Mouse (Mus musculus) G1E (cell line): ENCODE data around the gene Pon1.

ENCODE experiments used
- CTCF ChIP-seq: IDR thresholded peaks from 2 replicates; pipeline ENCODE4 v1.5.1; 2012; ENCODE audit warnings: low read depth, low read length, inconsistent platforms, mixed read lengths
- GATA1 ChIP-seq: IDR thresholded peaks from 2 replicates; pipeline ENCODE4 v1.6.1; 2012; ENCODE audit warnings: borderline replicate concordance, low read length, inconsistent platforms, mixed read lengths
- GATA2 ChIP-seq: IDR thresholded peaks from 2 replicates; pipeline ENCODE4 v1.6.1; 2012; ENCODE audit warnings: low read depth, low read length, inconsistent platforms, borderline replicate concordance
- POLR2AphosphoS5 ChIP-seq: IDR thresholded peaks from 2 replicates; pipeline ENCODE4 v1.6.1; 2012; ENCODE audit warnings: low read depth, low read length, inconsistent platforms; ENCODE audit not compliant: insufficient replicate concordance
- TAL1 ChIP-seq: conservative IDR thresholded peaks from 2 replicates; pipeline ENCODE4 v1.6.1; 2012; ENCODE audit warnings: low read depth, low read length, inconsistent platforms, mixed read lengths

- no peak for TF ChIP-seq POLR2AphosphoS5
- no peak for TF ChIP-seq CTCF
- TF ChIP-seq GATA1: no peak
- no peak for TF ChIP-seq TAL1
- TF ChIP-seq GATA2: no peak
Measured at GRCm38 (mm10) chr6:5164855-5165254, 28.9 kb downstream of the Pon1 start.
